Mouse (Mus musculus) spleen, postnatal 14 days (tissue): Measurements from ENCODE around the gene Scd4.

Experiments
- DNase-seq, 2 experiments: peaks; one replicate each; pipeline ENCODE4 v3.0.0; 2021 to 2022; ENCODE audit warnings: low spot score in 2 of 2

The Scd4 gene

GRCm38 (mm10) chr19:44332833-44333623, at the start of gene Scd4:
TSS of gene Scd4 (plus strand) at chr19:44333092.
- no peak for DNase-seq

GRCm38 (mm10) chr19:44283157-44284024, 49.5 kb upstream of the Scd4 start:
- no peak for DNase-seq

- DNase-seq, result peak; percentile 73 to 82
Observed at GRCm38 (mm10) chr19:44284025-44284695, 48.7 kb upstream of the Scd4 start.

- no peak for DNase-seq
Observed at GRCm38 (mm10) chr19:44284723-44285122, 48.2 kb upstream of the Scd4 start.

GRCm38 (mm10) chr19:44285554-44285953, 47.3 kb upstream of the Scd4 start:
- DNase-seq, result no peak

- DNase-seq, result no peak
Observed at GRCm38 (mm10) chr19:44286109-44286508, 46.8 kb upstream of the Scd4 start.

- DNase-seq, result no peak
Observed at GRCm38 (mm10) chr19:44287415-44288110, 45.3 kb upstream of the Scd4 start.

- DNase-seq, result no peak
Observed at GRCm38 (mm10) chr19:44292083-44292482, 40.8 kb upstream of the Scd4 start.

- DNase-seq, result no peak
Observed at GRCm38 (mm10) chr19:44292483-44292882, 40.4 kb upstream of the Scd4 start.

GRCm38 (mm10) chr19:44292941-44293768, 39.7 kb upstream of the Scd4 start, which contains the start of gene Scd2:
TSS of gene Scd2 (plus strand) at chr19:44293674.
- DNase-seq, result no peak

GRCm38 (mm10) chr19:44293769-44294551, 38.9 kb upstream of the Scd4 start:
- peak; percentile 51 to 63 for DNase-seq

GRCm38 (mm10) chr19:44294588-44295041, 38.3 kb upstream of the Scd4 start:
- peak; percentile 78 to 89 for DNase-seq

GRCm38 (mm10) chr19:44295251-44295650, 37.6 kb upstream of the Scd4 start:
- no peak for DNase-seq

GRCm38 (mm10) chr19:44295741-44296140, 37.2 kb upstream of the Scd4 start:
- DNase-seq, result peak; percentile 79 to 89

GRCm38 (mm10) chr19:44296186-44296585, 36.7 kb upstream of the Scd4 start:
- DNase-seq, result no peak

- no peak for DNase-seq
Observed at GRCm38 (mm10) chr19:44297068-44297760, 35.7 kb upstream of the Scd4 start.

- no peak for DNase-seq
Observed at GRCm38 (mm10) chr19:44297862-44298261, 35.0 kb upstream of the Scd4 start.

GRCm38 (mm10) chr19:44299078-44299477, 33.8 kb upstream of the Scd4 start:
- DNase-seq, result no peak

GRCm38 (mm10) chr19:44299902-44300301, 33.0 kb upstream of the Scd4 start:
- no peak for DNase-seq
